Mouse (Mus musculus) erythroblast, embryonic 14.5 days (primary cell): ENCODE data around the gene Mllt3.

Experiments
- GATA1 ChIP-seq: IDR thresholded peaks from 2 replicates; pipeline ENCODE4 v1.6.1; 2012; ENCODE audit warnings: low read length, inconsistent platforms, mixed read lengths
- TAL1 ChIP-seq: IDR thresholded peaks from 3 replicates; pipeline ENCODE4 v1.6.1; 2012; ENCODE audit warnings: low read length, inconsistent platforms, mixed read lengths

- no peak for TF ChIP-seq GATA1
- TF ChIP-seq TAL1: no peak
Observed at GRCm38 (mm10) chr4:87953268-87953667, 79.9 kb downstream of the Mllt3 start.
